Mouse (Mus musculus): ENCODE results near the gene Pla2g10.
"Not testable (repeated sequence)": the region's sequence is repeated elsewhere in the genome, so short reads cannot be mapped to it uniquely, and the experiment has no call there.

Gene Pla2g10

DNA sequence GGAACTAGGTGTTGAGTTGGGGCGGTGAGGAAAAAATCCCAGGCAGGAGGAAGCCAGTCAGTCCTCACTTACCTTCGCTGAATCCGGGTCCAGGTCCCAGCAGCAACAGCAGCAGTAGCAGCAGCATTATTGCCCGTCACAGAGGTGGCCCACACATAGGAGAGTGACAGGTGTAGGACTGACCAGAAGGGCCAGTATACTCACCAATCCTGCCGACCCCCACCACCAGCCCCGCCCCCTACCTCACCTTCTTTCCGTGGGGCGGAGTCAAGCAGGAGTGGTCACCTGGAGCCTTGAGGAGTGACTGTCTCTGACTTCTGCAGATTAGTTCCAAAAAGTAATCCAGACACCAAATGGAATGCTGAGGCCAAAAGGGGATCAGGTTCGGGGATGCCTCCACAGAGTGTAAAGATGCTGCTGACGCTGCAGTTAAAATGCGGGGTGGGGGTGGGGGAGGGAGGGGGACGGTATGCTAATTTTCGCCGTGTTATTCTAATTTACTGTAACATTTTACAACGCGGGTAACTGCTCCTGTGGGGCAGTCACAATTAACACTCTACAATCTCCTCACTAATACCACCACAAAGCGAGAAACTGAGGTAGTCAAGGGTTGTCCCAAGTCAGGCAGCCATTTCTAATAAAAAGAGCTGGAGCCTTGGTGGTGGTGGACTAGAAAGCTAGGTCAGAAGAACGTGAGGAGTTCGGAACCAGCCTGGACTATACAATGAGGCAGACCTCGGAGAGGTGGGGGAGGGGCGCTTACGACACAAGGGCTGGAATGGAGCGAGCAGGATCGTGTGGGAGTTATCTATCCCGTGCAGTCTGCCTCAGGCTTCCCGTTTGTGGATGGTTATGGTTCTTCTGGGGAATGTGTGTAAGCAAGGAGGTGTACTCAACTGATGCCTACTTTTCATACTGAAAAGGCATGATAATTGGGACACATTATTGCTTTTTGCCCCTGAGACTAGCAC is at the start of gene Pla2g10:
Gene Pla2g10, minus strand, starts transcription at position 699 of the 971 bp plus-strand sequence.
- no peak for ATAC-seq (ENCODE audit: low TSS enrichment)

- ATAC-seq (ENCODE audit: low TSS enrichment), result not testable (repeated sequence)
Measured at GRCm38 (mm10) chr16:13774651-13775050, 43.9 kb upstream of the Pla2g10 start.

DNA sequence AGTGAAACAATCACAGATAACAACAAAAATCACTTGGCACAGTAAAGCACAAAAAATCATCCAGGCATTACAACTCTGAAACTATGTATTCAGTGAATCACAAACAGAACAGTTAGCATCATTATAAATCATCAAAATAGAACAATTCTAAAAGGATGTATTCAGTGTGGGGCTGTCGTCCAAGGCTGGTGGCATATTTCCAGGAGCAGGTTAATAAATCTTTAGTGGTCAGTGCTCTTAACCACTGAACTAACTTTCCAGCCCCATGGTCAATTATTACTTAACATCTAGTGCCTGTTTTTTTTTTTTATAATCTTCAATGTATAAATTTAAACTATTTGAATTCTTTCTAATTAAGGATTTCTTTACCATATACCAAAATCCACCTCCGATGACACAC is 43.2 kb upstream of the Pla2g10 start:
- ATAC-seq (ENCODE audit: low TSS enrichment), result not testable (repeated sequence)

DNA sequence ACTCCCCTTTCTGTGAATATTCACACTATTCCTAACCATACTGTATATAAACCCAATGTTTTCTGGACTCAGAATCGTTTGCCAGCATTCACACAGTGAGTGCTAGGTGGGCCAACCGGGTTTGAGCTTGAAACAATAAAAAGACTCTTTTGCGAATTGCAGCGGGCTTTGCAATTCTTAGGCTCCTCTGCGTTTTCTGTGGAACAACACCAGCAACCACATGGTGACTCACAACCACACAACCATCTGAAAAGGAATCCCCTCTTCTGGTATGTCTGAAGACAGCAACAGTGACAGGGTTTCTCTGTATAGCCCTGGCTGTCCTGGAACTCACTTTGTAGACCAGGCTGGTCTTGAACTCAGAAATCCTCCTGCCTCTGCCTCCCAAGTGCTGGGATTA is 41.3 kb upstream of the Pla2g10 start:
- ATAC-seq (ENCODE audit: low TSS enrichment), result not testable (repeated sequence)

- ATAC-seq (ENCODE audit: low TSS enrichment), result not testable (repeated sequence)
Measured at GRCm38 (mm10) chr16:13771603-13772002, 40.8 kb upstream of the Pla2g10 start.

DNA sequence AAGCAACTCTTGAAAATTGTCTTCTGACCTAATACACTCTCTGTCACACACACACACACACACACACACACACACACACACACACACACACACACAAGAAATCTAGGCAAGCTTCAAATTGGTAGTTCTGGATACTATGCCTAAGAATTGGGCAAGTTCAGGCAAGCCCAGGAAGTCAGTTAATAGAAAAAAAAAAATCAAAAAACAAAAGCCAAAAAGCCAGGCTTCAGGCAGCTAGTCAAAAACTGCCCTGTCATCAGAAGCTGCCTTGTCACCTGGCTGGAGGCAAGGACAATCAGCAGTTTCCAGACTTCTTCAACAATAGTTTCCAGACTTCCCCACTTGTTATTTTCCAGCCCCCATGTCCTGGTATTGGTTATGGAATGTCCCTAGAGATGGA is 35.6 kb upstream of the Pla2g10 start:
- no peak for ATAC-seq (ENCODE audit: low TSS enrichment)

DNA sequence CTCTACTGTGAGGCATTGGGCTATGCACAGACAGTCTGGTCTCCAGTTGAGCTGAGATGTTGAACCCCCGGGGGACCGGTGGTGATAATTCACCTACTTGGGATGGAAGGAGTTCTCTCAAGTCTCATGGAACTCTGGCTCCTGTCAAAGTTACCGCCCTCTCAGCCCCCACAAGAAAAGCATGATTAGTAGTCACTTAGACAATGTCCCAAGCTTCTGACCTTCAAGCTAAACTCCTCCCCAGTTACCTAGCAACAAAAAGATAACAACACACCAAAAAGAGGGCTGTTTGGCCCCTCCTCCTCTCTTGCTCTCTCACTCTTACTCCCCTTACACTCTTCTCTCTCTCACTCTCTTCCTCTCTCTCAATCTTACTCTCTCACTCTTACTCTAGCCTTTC is 33.7 kb upstream of the Pla2g10 start:
- ATAC-seq (ENCODE audit: low TSS enrichment), result no peak

GRCm38 (mm10) chr16:13762807-13763206 is 32.0 kb upstream of the Pla2g10 start:
- ATAC-seq (ENCODE audit: low TSS enrichment), result not testable (repeated sequence)

GRCm38 (mm10) chr16:13757823-13758222 is 27.0 kb upstream of the Pla2g10 start:
- ATAC-seq (ENCODE audit: low TSS enrichment), result no peak

DNA sequence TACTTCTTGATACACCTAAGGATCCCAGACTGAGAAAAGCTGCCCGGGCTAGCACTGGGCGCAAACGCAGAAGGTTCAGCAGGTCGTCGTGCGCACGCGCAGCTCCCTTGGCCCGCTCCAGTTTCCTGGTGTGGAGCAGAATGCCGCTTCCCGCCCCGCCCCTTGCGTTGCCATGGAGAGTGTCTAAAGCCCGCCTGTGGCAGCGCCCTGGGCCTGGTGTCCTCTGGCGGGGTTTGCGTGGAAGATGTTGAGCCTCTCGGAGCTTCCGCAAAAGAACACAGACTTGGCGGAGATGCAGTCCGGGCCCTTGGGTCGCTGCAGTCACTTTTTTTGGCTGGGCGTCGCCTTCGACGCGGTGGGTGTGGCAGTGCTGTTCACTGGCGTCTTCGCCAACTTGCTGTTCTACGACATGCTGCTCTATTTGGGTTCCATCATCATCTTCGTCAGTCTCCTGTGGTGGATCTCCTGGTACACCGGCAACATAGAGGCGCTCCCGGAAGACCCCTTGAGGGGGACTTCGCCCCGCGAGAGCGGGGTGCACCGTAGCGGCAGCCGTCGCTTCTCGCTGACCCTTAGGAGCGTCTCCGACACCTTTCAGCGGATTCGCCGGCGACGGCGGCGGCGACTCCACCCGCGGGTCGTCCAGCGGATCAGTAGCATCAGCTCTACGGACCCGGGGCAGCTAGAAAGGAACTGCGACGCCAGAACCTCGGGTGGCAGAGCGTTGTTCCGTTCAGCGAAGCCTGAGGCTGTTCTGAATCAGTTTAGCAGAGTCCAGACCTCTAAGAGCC is 23.8 kb upstream of the Pla2g10 start:
- peak; percentile 100 for ATAC-seq (ENCODE audit: low TSS enrichment)

DNA sequence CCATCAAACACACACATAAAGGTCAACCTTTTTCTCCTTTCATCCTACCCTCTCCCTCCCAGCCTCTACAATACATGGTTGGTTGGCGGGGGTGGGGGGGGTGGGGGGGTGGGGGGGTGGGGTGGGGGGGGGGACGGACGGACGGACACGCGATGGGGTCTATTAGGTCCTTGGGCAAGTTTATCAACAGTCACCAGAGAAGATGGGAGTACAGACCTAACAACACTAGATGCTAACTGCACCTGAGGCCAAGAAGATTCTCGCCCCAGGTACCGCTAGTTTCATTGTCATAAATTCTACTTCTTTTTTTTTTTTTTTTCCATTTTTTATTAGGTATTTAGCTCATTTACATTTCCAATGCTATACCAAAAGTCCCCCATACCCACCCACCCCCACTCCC is 23.2 kb upstream of the Pla2g10 start:
- ATAC-seq (ENCODE audit: low TSS enrichment), result no peak

DNA sequence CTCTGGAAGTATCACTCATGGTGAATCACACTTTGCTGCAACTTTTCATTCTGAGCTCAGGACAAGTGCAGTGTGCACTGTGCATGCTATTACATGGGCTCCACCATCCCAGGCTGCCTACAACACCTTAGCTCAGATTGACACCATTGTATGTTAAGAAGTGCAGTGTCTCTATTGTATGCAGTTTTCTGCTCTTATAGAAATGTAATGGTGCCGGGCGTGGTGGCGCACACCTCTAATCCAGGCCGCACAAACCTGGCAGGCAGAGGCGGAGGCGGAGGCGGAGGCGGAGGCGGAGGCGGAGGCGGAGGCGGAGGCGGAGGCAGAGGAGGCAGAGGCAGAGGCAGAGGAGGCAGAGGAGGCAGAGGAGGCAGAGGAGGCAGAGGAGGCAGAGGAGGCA is 19.8 kb upstream of the Pla2g10 start:
- ATAC-seq (ENCODE audit: low TSS enrichment), result no peak

GRCm38 (mm10) chr16:13749981-13750380 is 19.2 kb upstream of the Pla2g10 start:
- no peak for ATAC-seq (ENCODE audit: low TSS enrichment)

DNA sequence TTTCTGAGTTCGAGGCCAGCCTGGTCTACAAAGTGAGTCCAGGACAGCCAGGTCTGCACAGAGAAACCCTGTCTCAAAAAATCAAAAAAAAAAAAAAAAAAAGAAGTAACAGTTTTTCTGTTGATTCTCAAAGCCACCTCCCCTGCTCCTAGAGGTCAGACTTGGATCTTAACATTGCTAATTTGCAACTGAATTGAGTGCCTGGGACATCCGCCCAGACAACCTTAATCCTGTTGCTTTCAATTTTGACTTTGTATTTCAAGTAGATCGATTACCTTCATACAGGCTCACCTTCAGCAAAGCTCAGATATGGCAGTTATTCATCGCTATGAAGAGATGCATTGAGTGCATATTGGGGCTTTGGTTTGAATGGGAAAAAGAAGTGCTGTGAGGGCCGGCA is 18.5 kb upstream of the Pla2g10 start:
- no peak for ATAC-seq (ENCODE audit: low TSS enrichment)

GRCm38 (mm10) chr16:13748813-13749212 is 18.0 kb upstream of the Pla2g10 start:
- not testable (repeated sequence) for ATAC-seq (ENCODE audit: low TSS enrichment)

GRCm38 (mm10) chr16:13748124-13748523 is 17.3 kb upstream of the Pla2g10 start:
- no peak for ATAC-seq (ENCODE audit: low TSS enrichment)

DNA sequence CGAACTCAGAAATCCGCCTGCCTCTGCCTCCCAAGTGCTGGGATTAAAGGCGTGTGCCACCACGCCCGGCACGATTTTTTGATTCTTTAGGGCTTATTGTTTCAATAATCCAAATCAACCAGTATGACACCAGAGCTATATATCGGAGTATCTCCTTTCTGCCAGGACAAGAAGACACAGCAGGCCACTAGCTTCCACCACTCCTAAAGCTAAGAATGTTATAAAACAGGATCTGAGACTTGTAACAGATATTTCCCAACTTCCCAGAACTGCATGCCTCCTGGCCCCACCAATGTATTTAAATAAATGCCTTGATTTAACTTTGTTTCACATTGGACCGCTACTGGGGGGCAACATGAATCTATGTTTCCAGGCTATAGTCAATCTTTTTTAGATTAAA is 16.9 kb upstream of the Pla2g10 start:
- ATAC-seq (ENCODE audit: low TSS enrichment), result no peak

DNA sequence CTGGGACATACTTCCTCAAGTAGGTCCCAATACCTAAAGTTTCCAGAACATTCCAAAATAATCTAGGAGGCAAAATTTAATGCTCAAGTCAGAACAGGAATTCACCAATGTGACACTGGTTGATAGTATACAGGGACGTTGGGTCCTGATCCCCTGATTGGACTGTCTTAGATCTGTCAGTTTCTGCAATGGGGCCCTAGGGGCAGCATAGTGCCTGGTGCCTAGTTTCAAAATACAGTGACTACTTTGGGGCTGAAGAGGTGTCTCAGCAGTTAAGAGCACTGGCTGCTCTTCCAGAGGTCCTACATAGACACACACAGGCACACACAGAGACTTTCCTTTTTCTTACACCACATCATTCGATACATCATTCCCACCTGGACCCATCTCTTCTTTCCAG is 10.1 kb upstream of the Pla2g10 start:
- no peak for ATAC-seq (ENCODE audit: low TSS enrichment)

DNA sequence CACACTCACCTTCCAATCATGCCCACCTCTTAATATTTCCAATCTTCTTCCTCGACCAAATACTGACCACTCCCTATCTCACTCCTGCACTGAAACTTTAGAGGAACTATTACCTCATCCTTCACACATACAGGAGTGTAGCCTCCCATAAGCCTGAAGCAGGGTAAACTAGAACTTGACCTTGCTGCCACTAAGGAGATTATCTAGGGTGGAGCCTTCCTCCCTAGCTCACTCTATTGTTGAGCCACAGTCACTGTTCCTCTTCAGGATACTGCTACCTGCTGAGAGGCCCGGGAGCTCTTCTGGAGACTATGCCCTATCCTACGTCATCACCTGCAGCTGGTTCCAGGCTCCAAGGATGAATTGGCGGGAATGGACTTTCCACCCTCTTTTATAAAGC is 8.3 kb upstream of the Pla2g10 start:
- not testable (repeated sequence) for ATAC-seq (ENCODE audit: low TSS enrichment)

- no peak for ATAC-seq (ENCODE audit: low TSS enrichment)
Measured at GRCm38 (mm10) chr16:13735977-13736376, 5.2 kb upstream of the Pla2g10 start.

DNA sequence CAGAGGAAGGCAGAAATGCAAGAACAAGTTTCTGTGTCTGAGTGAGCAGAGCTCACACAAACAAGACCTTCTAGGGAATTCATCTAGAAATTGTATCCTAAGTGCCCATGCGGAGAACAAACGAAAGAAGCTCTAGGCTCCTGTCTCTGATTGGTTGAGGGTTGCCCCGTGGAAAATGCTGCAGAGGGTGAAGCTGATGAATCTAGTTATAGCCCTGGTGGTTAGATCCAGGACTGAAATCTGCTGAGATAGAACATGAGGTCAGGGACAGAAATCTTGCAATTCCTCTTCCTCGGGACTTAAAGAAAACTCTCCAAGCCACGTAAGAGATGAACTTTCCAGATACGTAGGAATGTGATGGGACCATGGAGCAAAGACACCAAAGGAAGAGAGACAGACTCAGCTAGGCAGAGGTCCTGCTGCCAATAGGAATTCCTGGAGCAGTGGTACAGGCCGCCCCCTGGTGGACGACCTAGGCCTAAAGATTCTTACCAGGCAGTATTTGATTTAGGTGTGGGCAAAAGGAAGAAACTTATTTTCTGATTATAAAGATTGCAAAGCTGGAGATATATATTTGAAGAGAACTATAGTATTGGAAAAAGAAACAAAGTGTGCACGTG is 2.8 kb upstream of the Pla2g10 start:
- ATAC-seq (ENCODE audit: low TSS enrichment), result peak; percentile 92

GRCm38 (mm10) chr16:13732786-13733185 is 2.0 kb upstream of the Pla2g10 start:
- no peak for ATAC-seq (ENCODE audit: low TSS enrichment)

Measured in frontal cortex, adult (tissue).